Mouse (Mus musculus) cerebellum, adult 8-10 months (tissue): ENCODE results near the gene Naf1.

Experiments
- DNase-seq: peaks from one replicate; pipeline ENCODE4 v3.0.0; 2022

Naf1 gene

GRCm38 (mm10) chr8:66860023-66860422 is at the start of gene Naf1:
Gene Naf1 (plus strand): TSS chr8:66860217.
- peak; percentile 91 for DNase-seq

GRCm38 (mm10) chr8:66860921-66861588 is 1.0 kb downstream of the Naf1 start:
- DNase-seq = peak; percentile 11

- no peak for DNase-seq
These were observed 1.8 kb downstream of the Naf1 start for GRCm38 (mm10) chr8:66861589-66862500.

GRCm38 (mm10) chr8:66863761-66864160 is 3.7 kb downstream of the Naf1 start:
- DNase-seq = no peak

GRCm38 (mm10) chr8:66865120-66865519 is 5.1 kb downstream of the Naf1 start:
- no peak for DNase-seq

- DNase-seq = no peak
These were observed 7.7 kb downstream of the Naf1 start for GRCm38 (mm10) chr8:66867679-66868078.

- no peak for DNase-seq
These were observed 9.4 kb downstream of the Naf1 start for GRCm38 (mm10) chr8:66869211-66869932.

GRCm38 (mm10) chr8:66883866-66884265 is 23.8 kb downstream of the Naf1 start:
- DNase-seq = no peak

GRCm38 (mm10) chr8:66891879-66892278 is 31.9 kb downstream of the Naf1 start:
- DNase-seq = no peak

- DNase-seq = no peak
These were observed 45.0 kb downstream of the Naf1 start for GRCm38 (mm10) chr8:66905000-66905399.

GRCm38 (mm10) chr8:66905557-66905956 is 45.5 kb downstream of the Naf1 start:
- no peak for DNase-seq

- DNase-seq = no peak
These were observed 46.1 kb downstream of the Naf1 start for GRCm38 (mm10) chr8:66906116-66906515.

- no peak for DNase-seq
These were observed 50.7 kb downstream of the Naf1 start for GRCm38 (mm10) chr8:66910684-66911083.

- DNase-seq = no peak
These were observed 53.9 kb downstream of the Naf1 start for GRCm38 (mm10) chr8:66913616-66914536.

GRCm38 (mm10) chr8:66916056-66916455 is 56.0 kb downstream of the Naf1 start:
- no peak for DNase-seq

- no peak for DNase-seq
These were observed 57.9 kb downstream of the Naf1 start for GRCm38 (mm10) chr8:66917695-66918467.

GRCm38 (mm10) chr8:66918471-66918870 is 58.5 kb downstream of the Naf1 start:
- DNase-seq = no peak

GRCm38 (mm10) chr8:66933746-66934145 is 73.7 kb downstream of the Naf1 start:
- DNase-seq = no peak

- no peak for DNase-seq
These were observed 76.2 kb downstream of the Naf1 start for GRCm38 (mm10) chr8:66936236-66936635.
